Mouse (Mus musculus) heart, embryonic 14.5 days (tissue): ENCODE results near the gene Zfp961. TPM values are rescaled to one million over a fixed set of nuclear protein-coding genes. Genes with fewer than 3 reads are reported as not detected.
"Not testable (repeated sequence)": the region's sequence is repeated elsewhere in the genome, so short reads cannot be mapped to it uniquely, and the experiment has no call there.

Experiments
- ATAC-seq: fragments of 200-750 bp; cut with Nextera tagmentation; 2 replicates; pipeline ENCODE4 v1.8.0; 2017; ENCODE audit warnings: low read depth, moderate TSS enrichment; ENCODE audit not compliant: insufficient number of reproducible peaks, insufficient read depth, low FRiP score
- H3K27ac ChIP-seq, 2 experiments: fragments of 200-500 bp in 1 of 2; fragments of 300-500 bp in 1 of 2; sonication (generic) in 1 of 2; replicated peaks in 1 of 2; 2 replicates each; pipeline ENCODE4 v1.5.1; 2012 to 2014; ENCODE audit warnings: low read depth in 2 of 2, low read length in 2 of 2, control low read depth in 1 of 2, mild to moderate bottlenecking in 1 of 2, mixed read lengths in 1 of 2; ENCODE audit not compliant: control insufficient read depth in 1 of 2, insufficient read depth in 1 of 2
- H3K27me3 ChIP-seq: fragments of 300-500 bp; sonication (generic); 2 replicates; pipeline ENCODE4 v1.6.1; 2014; ENCODE audit warnings: mild to moderate bottlenecking, low read length, control low read depth; ENCODE audit not compliant: control insufficient read depth, insufficient read depth
- H3K36me3 ChIP-seq: fragments of 300-500 bp; sonication (generic); 2 replicates; pipeline ENCODE4 v1.6.1; 2014; ENCODE audit warnings: mild to moderate bottlenecking, control low read depth, low read length, mixed read lengths; ENCODE audit not compliant: control insufficient read depth, insufficient read depth
- H3K4me1 ChIP-seq, 2 experiments: fragments of 200-500 bp in 1 of 2; fragments of 300-500 bp in 1 of 2; sonication (generic) in 1 of 2; 2 replicates each; pipeline ENCODE4 v1.6.1; 2012 to 2014; ENCODE audit warnings: low read length in 2 of 2, control low read depth in 1 of 2, mixed read lengths in 1 of 2; ENCODE audit not compliant: control insufficient read depth in 2 of 2, insufficient read depth in 2 of 2
- H3K4me2 ChIP-seq: fragments of 300-500 bp; sonication (generic); 2 replicates; pipeline ENCODE4 v1.6.1; 2014; ENCODE audit warnings: mild to moderate bottlenecking, low read length
- H3K4me3 ChIP-seq, 2 experiments: fragments of 200-500 bp in 1 of 2; fragments of 300-500 bp in 1 of 2; sonication (generic) in 1 of 2; 2 replicates each; pipeline ENCODE4 v1.5.1; 2012 to 2014; ENCODE audit warnings: low read length in 2 of 2, mild to moderate bottlenecking in 2 of 2, control low read depth in 1 of 2, low read depth in 1 of 2, moderate library complexity in 1 of 2; ENCODE audit not compliant: control insufficient read depth in 1 of 2, insufficient read depth in 1 of 2
- H3K9ac ChIP-seq: fragments of 300-500 bp; sonication (generic); 2 replicates; pipeline ENCODE4 v1.6.1; 2014; ENCODE audit warnings: mild to moderate bottlenecking, low read length
- H3K9me3 ChIP-seq: fragments of 300-500 bp; sonication (generic); 2 replicates; pipeline ENCODE4 v1.6.1; 2016; ENCODE audit warnings: low read length, control low read depth; ENCODE audit not compliant: control insufficient read depth
- WGBS: fragments of 180-500 bp; shearing (Covaris S2); extraction: QIAGEN DNeasy Blood & Tissue Kit; methylation state at CpG from one replicate; pipeline ENCODE4 v1.1.7; 2014; 5-methylcytosine and 5-hydroxymethylcytosine counted together
- polyA plus RNA-seq: library from polyadenylated mRNA; unstranded; fragments of >200 nt; fragmentation: Nextera tagmentation; extraction: Ambion mirVana; gene quantifications from 2 replicates; pipeline ENCODE4 v1.2.1, GENCODE M21; 2014

Gene Zfp961
- polyA plus RNA-seq, 1 experiment from 2014 or later: 15.0 TPM

DNA sequence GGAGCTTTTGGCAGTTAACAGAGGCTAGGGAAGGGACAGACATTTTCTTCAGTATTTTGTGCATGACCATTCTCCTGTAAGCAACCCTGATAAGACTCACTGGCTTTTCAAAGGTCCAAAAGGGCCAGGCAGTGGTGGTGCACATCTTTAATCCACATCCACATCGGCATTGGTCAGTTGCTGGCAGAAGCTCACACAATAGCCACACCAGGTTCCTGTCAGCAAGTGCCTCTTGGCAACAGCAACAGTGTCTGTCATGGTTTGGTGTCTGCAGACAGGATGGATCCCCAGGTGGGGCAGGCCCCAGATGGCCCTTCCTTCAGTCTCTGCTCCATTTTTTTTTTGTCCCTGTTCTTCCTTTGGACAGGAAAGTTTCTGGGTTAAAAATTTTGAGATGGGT lies 68.2 kb downstream of the Zfp961 start:
- not testable (repeated sequence) for H3K9ac ChIP-seq, H3K27me3 ChIP-seq, ATAC-seq, H3K9me3 ChIP-seq, H3K36me3 ChIP-seq, H3K27ac ChIP-seq, H3K4me2 ChIP-seq, H3K4me3 ChIP-seq, H3K4me1 ChIP-seq
- 78% methylated on average over 1 of the region's 1 CpGs for WGBS

DNA sequence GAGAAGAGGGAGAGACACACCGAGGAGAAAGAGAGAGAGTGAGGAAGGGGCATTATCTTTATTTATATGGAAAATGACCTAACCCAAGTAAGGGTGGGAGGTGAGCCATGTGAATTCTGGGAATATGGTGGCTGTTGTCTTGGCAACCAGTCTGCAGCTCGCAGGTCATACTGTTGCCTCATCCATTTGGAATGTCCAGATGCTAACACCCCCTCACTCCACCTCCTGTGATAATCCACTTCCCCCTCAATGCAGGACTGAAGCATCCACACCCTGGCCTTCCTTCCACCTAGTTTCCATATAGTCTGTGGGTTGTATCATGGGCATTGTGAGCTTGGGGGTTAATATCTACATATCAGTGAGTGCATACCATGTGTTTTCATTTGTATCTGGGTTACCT lies 69.0 kb downstream of the Zfp961 start:
- no peaks in the 10 kb centered on the region for H3K27me3 ChIP-seq
- H3K4me2 ChIP-seq: no peak overlapping the region
- no peaks in the 10 kb centered on the region for H3K4me1 ChIP-seq
- no peak overlapping the region for H3K4me3 ChIP-seq
- ATAC-seq: no peak
- no peak overlapping the region for H3K9ac ChIP-seq
- WGBS: 39% methylated on average over 2 of the region's 2 CpGs
- H3K27ac ChIP-seq: no peak overlapping the region
- H3K9me3 ChIP-seq: no peaks in the 10 kb centered on the region
- no peaks in the 10 kb centered on the region for H3K36me3 ChIP-seq

DNA sequence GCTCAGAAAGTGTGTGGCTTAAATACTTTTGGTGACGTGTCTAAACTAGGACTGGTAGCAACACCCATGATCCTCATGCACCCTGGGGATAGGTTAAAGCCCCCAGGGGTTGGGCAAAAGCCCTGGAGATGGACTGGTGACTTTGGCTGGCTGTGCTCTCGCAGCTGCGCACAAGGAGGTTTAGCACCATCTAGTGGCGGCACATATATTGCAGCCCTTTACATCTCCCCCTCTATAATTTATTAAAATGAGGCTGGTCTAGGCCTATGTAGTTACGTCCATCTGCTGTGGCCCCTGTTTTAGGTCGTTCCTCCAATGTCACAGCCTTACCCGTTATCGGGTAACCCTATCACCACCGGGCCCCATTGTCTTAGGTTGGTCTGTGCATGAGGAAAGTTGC lies 74.0 kb downstream of the Zfp961 start:
- ATAC-seq, H3K4me3 ChIP-seq, H3K9me3 ChIP-seq, H3K4me1 ChIP-seq, H3K27me3 ChIP-seq, H3K4me2 ChIP-seq, H3K27ac ChIP-seq, H3K36me3 ChIP-seq, H3K9ac ChIP-seq: not testable (repeated sequence)
- WGBS: 9% methylated on average over 3 of the region's 9 CpGs

DNA sequence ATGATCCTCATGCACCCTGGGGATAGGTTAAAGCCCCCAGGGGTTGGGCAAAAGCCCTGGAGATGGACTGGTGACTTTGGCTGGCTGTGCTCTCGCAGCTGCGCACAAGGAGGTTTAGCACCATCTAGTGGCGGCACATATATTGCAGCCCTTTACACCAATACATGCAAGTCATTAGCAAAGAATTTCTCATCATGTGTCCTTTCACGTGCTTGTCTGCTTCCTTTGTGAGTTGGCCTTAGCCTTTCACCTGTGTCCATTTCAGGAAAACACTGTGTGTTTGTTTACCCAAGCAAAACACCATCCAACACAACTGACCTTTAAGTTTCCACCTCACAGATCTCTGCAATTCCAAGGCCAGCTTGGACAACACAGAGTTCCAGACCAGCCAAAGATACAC lies 82.1 kb downstream of the Zfp961 start:
- H3K9me3 ChIP-seq, H3K9ac ChIP-seq, H3K4me2 ChIP-seq, H3K27me3 ChIP-seq, ATAC-seq, H3K36me3 ChIP-seq, H3K4me1 ChIP-seq, H3K27ac ChIP-seq, H3K4me3 ChIP-seq: not testable (repeated sequence)
- 33% methylated on average over 4 of the region's 4 CpGs for WGBS

DNA sequence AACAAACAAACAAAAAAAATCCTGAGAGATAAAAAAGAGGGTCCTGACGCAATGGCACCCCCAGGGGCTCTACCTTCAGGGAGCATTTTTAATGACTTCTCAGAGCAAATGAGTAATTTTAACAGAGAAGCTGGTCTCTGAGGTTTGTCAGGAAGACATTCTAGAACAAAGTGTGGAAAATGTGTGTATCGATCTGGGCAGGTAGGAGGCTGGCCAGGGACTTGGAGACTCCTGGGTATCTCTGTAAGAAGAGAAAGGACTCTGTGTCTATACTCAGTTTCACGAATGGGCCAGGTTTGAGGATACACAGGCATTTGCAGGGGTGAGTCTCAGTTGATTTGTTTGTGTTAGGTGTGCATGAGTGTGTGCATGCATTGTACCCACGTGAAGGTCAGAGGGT lies 90.1 kb downstream of the Zfp961 start, which contains the start of gene Olfr372:
Gene Olfr372, plus strand, starts transcription at position 301 of the 400 bp plus-strand sequence.
- not testable (repeated sequence) for ATAC-seq, H3K36me3 ChIP-seq, H3K4me2 ChIP-seq, H3K4me1 ChIP-seq, H3K4me3 ChIP-seq, H3K27ac ChIP-seq, H3K9ac ChIP-seq, H3K27me3 ChIP-seq, H3K9me3 ChIP-seq
- WGBS: 61% methylated on average over 4 of the region's 4 CpGs

DNA sequence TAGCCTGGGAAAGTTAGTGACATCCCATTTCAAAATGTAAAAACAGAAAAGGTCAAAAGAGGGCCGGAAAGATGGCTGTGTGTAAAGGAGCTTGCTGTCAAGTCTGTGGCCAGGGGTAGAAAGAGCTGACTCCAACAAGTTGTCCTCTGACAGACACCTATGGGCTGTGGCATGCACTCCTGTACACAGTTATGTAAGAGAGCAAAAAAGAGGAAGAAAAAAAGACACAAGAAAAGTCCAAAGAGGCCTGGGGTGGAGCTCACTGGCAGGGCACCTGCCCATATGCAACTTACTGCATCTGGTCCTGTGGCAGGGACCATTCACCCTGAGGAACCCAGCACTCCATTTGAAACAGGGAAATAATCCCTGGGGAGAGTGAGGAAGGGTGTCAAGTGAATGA lies 91.7 kb downstream of the Zfp961 start:
- no peak for ATAC-seq
- Histone ChIP-seq H3K4me3 (no peak overlapping the region), H3K4me2 (no peak overlapping the region), H3K9ac (no peak overlapping the region), H3K36me3 (no peaks in the 10 kb centered on the region), H3K9me3 (no peaks in the 10 kb centered on the region), H3K27me3 (no peaks in the 10 kb centered on the region), H3K4me1 (no peaks in the 10 kb centered on the region), H3K27ac (no peak overlapping the region)
- WGBS: 76% methylated on average over 1 of the region's 1 CpGs

Other genes starting within 250 kb of the Zfp961 start
- 3.0 and 3.1 TPM in 2 replicates for gene B3gnt3, start 249.2 kb upstream of the Zfp961 start, polyA plus RNA-seq
- gene Fcho1, start 225.3 kb upstream of the Zfp961 start, polyA plus RNA-seq: 0.61 and 1.4 TPM in 2 replicates
- gene Zfp709, start 69.0 kb upstream of the Zfp961 start, polyA plus RNA-seq: 4.9 and 5.8 TPM in 2 replicates
- gene Zfp882, start 42.4 kb upstream of the Zfp961 start, polyA plus RNA-seq: 3.5 and 3.8 TPM in 2 replicates
- 27.8 and 28.2 TPM in 2 replicates for gene Zfp617, start 42.4 kb upstream of the Zfp961 start, polyA plus RNA-seq
- gene Cyp4f18, start 58.6 kb downstream of the Zfp961 start, polyA plus RNA-seq: 0.73 and 1.7 TPM in 2 replicates
- not detected in 2 replicates for gene Olfr372, start 90.2 kb downstream of the Zfp961 start, polyA plus RNA-seq
- not detected in 2 replicates for gene Olfr373, start 132.1 kb downstream of the Zfp961 start, polyA plus RNA-seq
- gene Olfr374, start 156.0 kb downstream of the Zfp961 start, polyA plus RNA-seq: not detected in 2 replicates
- gene Tpm4, start 183.9 kb downstream of the Zfp961 start, polyA plus RNA-seq: 305 and 318 TPM in 2 replicates
- gene Rab8a, start 210.2 kb downstream of the Zfp961 start, polyA plus RNA-seq: 57.8 and 58.2 TPM in 2 replicates
- not detected in 2 replicates for gene Hsh2d, start 238.6 kb downstream of the Zfp961 start, polyA plus RNA-seq